Mouse (Mus musculus): Measurements from ENCODE around the gene Sept9. TPM values are rescaled to one million over a fixed set of nuclear protein-coding genes. Genes with fewer than 3 reads are reported as not detected.
A peak's percentile ranks its signal among the peaks of the same experiment; 100 is the strongest.

The Sept9 gene
- total RNA-seq, 2 experiments from 2014 or later = 106 to 110 TPM

DNA sequence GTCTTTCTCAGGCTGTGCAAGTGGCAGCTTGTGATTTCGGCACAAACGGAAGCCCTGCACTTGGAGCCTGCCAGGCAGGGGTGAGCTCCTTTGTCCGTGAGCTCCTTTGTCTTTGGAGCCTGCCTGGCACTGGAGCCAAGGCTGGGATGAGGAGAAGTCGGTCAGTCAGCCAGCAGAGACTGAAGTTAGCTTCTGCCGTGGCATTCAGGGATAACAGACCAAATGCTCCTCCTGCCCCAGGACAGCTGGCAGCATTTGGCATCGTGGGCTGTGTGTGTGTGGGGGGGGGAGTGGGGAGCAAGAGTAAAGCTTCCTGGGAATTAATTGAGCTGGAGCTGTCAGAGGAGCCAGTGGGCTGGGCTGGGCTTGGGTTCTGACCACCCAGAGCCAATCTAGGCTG is 210.6 kb downstream of the Sept9 start:
- DNase-seq = peak; percentile 45 to 57

DNA sequence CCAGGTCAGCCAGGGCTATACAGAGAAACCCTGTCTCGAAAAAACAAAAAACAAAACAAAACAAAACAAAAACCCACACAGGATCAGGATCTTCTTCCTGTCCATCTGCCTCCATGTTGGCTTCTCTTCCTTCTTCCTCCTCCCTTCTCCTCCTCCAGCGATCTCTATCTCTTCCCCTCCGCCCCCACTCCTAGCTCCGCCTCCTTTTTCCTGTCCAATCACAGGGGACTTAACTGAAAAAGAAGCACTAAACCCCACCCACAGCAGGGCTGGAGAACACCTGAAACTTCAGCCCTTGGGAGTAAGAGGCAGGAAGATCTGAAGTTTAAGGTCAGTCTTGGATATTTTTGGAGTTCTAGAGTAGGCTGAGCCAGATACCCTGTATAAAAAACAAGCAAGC is 212.2 kb downstream of the Sept9 start:
- no peak for DNase-seq

Other genes with a start within 250 kb of the Sept9 start
- gene Sec14l1, start 84.5 kb upstream of the Sept9 start, total RNA-seq (2021) = 100 to 1,000 TPM; 227 to 241 TPM

Measured in layer of hippocampus, postnatal 36 days (tissue).